Mouse (Mus musculus) lung, postnatal 4 days (tissue): ENCODE measurements around the gene Gpr1.

Source experiments
- DNase-seq, 2 experiments: peaks; one replicate each; pipeline ENCODE4 v3.0.0; 2021

Gene Gpr1

DNA sequence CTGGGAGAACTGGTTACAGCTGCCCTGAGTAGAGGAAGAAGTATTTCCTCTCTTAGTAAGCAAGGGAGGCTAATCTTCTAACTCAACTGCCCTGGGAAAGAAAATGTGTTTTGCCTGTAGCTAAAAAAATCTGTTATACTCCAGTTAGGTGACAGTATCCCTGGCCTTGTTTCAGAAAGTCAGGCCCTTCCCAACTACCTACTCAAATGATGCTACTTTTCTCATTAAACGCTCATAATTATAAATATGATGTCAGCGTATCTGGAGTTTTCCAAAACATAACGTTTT is at the start of gene Gpr1:
Gpr1 (minus strand) TSS at position 273 of the 288 bp plus-strand sequence.
- no peak for DNase-seq

DNA sequence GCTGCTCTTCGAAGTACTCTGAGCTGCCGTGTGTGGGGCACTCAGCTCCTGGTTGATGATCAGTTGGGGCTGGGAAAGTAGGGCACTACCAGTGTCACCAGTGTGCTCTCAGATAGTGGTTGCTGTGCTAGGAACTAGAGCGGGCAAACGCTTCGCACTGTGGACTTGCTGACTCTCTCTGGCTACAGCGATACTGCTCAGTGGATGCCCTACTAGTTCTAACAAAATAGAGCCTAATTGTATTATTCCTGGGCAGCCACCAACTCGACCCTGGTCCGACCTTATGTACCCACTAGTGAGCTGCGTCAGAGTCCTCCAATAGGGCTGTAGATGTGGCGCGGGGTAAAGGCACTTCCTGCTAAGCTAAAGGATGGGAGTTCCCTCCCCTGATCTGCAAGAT is 49.3 kb upstream of the Gpr1 start:
- DNase-seq: no peak

DNA sequence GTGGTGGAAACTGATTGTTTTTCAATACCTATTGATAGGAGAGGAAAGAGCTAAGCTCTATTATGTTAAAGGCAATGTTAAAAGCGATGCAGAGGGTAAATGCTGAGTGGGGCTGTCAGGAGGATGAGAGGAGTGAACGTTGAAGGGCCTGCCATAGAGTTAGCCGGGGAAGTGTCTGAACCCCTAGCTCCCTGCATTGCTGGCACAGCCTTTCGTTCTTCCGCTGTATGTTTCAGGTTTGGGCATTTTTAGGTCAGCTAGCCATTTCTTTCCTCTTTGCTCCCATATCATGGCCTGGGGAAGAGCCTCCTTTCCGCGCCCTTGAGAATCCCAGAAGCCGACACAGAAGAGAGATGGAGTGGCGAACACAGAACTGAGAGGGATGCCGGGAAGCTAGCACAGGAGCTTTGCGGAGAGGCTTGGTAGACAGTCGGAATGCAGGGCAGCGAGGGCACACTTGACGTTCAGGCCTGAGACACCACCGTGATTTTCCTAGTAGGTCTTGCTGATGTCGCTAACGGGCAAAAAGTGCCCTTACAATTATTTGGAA is 46.8 kb upstream of the Gpr1 start:
- DNase-seq: no peak

DNA sequence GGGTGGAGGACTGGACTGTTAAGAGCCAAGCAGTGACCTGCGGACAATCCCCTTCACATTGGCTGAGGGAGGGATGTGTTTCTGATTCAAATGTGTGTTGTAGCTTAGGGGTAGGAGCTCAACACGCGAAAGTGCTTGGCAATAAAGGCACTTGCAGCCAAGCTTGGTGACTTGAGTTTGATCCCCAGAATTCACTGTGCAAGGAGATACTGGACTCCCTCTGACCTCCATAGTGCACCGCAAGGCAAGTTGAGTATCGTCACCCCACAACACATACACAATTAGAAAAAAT is 46.3 kb upstream of the Gpr1 start:
- no peak for DNase-seq

DNA sequence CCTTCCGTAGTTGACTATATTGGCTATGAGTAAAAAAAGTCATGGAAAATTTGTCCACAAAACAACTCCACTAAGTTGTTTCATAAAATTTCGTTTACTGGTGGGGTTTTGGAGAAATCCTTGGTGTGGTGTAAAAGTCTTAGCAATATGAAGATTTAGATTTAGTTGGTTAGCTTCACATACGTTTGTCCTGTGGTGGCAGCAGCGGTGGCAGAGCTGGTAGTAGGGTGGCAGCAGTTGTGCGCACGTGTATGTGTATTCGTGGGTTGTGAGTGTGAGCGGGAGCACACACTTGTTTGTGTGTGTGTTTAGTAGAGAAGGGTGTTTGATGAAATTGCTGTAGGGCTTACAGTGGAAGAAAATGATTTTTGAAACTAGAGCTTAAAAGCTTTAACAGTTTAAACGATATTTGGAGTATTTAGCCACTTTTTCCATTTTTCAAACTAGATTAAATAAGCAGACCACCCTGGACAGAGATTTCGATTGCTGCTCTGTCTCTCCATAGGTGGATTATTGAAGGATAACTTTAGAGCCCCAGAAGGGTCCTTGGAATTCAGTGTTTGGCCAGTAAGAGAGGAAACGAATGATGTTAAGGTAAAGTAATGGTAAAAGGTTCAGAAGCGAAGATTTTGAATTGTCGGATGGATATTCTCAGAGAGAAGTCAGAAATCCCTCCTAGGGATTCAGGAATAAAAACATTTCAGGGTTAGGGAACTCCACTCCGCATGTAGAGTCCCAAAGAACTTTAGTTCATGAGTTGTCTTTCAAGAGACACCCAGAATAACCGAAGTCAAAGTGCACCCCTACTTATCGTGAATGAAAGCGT is 45.8 kb upstream of the Gpr1 start:
- no peak for DNase-seq

DNA sequence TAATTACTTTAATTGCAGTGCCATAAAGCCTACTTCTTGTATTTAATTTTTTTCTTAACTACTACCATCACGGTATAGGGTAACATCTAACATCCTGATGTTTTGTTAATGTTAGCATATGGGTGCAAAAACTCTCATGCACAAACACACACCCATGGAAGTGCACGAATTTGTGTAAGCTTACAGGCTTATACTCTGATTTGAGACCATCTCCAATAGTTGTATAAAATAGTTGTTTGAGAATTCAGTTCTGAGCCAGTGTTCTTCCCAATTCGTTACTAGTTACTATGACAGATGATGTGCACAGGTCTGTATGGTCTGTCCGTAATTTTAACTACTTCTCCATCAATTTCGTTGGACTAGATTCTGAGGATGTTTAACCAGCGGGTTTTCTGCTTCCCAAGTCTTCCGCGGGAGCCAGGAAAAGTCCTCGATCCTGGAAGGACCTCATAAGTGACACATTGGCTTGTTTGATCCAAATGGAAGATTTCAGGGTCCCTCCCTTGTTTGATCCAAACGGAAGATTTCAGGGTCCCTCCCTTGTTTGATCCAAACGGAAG is 45.0 kb upstream of the Gpr1 start:
- DNase-seq: no peak

DNA sequence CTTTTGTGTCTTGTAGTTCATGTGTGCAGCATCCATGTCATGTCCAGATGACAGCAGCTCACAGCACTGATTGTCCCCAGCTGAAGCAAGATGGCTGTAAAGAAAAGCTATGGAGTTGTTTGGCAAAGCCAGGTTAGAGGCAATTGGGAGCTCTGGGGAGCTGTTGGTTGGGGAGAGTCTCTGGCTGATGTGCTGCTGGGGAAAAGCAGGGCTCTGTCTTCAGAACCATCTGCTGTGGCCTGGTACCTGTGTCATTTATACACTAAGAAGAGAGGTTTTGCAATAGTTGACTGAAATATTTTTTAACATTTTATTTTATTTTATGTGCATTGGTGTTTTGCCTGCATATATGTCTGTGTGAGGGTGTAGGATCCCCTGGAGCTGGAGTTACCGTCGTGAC is 44.2 kb upstream of the Gpr1 start:
- DNase-seq: no peak

DNA sequence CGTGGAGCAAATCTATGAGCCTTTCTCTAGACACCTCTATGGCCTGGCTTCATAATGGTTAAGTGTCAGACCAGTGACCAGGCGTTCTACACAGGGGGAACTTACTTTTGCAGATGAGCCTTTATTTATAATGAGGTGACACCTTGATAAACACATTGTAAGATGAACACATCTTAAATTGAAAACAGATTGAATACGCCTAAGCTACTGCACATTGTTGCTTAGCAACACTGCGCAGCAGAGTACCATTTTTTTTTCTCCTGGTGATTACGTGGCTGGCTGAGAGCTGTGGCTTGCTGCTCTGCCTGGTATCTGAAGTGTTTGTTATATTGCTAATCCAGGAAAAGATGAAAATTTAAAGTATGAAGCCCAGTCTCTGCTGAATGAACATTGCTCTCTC is 41.7 kb upstream of the Gpr1 start:
- no peak for DNase-seq

DNA sequence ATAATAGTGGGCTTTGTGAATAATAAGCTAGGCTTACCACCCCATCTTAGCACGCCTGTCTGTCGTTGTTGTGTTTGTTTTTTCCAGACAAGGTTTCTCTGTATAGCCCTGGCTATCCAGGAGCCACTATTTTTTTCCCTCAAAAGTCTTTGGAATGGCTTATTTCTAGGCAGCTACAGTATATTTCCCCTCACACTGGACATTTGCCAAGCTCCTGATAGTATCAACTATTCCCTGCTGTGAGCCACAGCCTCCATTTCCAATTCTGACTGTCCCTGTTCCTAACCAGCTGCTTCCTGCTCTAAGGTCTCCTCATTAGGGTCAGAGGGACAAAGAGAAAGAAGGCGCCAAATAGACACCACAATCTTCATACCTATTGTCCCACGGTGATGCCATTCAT is 40.8 kb upstream of the Gpr1 start:
- no peak for DNase-seq

DNA sequence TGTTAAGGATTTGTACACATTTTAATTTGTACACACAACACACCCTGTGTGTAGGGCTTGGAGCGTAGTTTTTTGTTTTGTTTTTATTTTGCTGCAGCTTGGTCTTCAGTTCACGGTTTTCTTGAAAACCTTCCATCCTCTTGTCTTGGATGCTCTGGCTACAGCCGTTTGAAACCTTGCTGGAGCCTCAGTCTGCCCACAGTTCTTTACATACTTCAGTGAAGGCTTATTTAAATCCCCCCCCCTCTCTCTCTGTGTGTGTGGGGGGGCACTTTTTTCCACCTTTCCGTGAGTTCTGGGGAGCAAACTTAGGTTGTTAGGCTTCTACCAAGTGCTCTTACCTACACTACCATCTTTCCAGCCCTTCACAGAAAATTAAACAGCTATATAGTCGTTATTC is 38.9 kb upstream of the Gpr1 start:
- DNase-seq: no peak

DNA sequence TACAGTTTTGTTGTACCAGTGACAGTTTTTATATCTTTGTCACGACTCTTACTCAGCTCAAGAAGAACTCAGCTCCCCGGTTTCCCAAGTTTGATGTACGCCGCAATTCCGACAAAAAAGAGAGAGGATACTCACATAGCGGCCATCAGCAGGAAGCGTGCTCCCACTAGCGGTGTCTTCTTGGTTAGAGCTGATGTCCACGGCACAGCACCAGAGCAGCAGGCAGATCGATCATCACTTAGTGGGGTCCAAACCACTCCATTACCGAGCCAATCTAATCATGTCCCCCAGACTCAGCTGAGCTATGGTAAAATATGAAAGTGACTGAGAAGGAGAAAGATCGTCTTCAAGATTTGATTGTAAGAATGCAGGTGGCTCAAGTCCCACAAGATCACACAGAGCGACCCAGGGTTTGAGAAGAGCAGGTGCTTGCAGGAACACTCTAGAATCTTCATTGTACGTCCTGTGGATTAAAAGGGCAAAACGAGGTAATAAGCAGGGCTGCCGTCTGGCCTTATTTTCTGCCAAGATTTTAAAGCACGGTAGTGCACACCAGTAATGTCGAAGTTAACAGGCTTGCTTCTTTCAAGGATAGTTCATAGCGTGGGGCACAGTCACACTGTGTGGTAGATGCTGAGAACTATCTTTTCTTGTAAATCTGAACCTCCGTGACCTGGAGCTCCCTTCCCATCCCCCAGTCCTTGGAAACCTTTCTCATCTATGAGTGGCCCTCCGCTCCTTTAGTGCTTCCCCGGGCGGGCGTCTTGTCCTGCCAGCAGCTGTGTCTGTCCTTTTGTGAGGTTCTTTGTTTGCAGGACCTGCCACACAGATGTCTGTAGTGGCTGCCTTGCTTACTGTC is 38.2 kb upstream of the Gpr1 start:
- DNase-seq: peak in 1 of 2 experiments; percentile 22

DNA sequence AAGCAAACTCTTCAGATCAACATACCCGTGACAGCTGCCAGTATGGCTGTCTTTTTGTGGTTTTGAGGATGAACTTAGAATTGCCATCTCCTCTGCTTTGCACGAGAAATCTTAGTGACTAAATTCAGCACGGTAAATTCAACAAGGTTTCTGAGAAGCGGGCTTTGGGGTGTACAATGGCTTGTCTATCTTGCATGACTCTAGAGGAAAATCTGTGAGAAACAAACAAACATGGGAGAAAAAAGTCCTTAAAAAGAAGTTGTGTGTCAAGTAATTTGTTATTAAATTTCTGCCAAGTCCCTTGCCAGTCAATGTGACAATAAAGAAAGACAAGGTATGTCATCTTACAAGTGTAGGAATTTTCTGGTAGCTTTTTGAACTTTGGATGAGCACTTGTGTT is 34.9 kb upstream of the Gpr1 start:
- DNase-seq: no peak

DNA sequence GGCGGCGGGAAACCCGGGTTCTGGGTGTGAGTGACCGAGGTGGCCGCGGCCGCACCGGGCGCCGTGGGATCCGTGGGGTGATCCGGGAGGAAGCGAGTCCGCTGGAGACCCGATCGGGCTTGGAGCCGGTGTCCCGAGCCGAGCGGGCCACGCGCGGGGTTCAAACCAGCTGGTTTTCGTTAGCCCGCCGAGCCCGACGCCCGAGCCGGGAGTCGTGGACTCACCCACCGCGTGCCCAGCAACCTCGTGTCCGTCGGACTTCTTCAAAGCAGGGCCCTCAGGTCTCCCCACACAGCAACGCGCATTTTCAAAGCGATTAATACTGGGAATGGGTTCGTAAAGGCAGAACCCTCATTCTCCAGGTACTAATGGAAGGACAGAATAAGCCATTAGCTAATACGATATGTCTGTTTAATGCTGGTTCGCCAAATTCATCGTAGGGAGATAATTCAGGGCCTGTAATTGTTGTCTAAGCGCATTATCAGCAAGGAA is 34.1 kb upstream of the Gpr1 start:
- DNase-seq: no peak

DNA sequence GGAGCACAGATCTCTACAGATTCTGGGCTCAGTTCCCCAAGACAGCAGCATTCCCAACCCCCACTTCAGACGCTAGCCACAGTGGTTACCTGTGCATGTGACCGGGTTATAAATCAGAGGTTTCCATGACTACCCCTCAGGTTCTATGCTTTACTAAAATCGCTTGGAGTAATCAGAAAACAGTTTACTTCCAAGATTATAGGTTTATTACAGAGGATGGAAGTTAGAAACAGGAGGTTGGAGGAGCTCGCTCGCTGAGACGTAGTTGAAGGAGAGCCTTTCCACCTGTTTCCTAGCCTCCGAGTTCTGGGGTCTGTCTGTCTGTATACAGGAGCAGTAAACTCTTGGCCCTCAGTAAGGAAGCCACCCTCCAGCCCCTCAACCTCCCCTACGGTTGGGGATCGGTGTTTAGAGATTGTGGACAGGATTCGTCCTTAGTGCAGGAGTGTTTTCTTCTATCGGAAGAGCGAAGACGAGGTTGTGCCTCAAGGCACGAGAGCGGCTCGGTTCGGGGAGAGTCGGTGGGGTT is 33.6 kb upstream of the Gpr1 start:
- no peak for DNase-seq

DNA sequence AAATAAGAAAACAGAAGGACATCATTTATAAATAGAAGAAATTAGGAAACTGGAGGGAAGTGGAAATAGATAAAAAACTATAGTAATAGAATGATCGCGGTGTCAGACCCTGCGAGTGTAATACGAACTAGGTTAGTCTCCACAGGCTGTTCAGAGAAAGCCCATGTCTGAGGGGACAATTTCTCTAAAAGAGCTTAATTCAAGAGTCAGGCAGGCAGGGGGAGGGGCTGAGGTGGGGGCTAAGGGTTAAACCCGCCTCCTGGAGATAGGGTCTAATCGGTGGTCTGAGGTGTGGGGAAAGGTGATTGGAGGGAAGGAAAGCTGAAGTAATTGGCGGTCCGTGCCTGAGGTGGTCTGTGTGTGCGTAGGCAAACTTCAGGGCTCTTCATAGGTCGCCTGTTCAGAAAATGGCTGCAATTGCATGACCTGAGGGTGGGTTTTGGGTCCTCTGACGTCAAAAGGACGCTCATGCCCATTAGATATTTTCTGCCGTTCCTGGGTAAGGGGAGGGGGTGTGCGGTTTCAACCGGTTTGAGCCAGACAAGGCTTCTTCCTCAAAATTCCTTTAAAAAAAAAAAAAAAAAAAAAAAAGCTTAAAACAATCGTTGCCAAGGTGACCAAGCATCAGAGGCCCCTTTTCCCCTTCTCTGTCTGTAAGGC is 32.6 kb upstream of the Gpr1 start:
- no peak for DNase-seq

DNA sequence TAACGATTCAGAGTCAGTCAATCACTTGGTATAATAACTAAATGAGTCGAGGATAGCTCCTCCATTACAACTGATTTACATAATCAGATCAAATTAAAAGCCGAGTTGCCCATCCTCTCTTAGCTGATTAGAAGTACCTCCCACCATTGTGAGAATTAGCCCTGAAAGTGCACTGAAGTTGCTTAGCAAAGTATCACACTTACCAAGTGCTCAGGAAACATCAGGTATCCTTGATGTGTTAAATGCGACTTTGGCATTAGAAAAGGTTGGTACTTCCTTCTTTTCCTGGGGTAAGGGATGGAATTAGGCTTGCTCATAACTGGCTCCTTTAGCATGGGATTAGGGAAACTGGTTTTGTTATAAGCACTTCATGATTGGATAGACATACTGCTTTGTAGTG is 29.5 kb upstream of the Gpr1 start:
- DNase-seq: no peak

DNA sequence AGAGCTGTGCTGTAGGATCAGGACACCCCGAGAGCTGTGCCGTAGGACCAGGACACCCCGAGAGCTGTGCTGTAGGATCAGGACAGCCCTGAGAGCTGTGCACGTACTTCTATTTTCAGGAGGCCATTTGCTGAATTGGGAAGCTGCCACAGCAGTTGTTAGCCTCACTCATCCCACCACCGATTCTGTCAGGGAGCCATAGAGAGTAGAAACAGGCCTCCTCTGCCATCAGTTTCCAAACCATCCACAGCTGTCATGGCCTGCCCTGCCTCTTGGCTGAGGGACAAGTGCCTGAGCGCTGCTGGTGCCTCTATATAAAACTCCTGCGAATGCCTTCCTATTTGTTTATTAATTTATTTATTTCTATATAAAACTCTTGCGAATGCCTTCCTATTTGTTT is 25.4 kb upstream of the Gpr1 start:
- DNase-seq: no peak

DNA sequence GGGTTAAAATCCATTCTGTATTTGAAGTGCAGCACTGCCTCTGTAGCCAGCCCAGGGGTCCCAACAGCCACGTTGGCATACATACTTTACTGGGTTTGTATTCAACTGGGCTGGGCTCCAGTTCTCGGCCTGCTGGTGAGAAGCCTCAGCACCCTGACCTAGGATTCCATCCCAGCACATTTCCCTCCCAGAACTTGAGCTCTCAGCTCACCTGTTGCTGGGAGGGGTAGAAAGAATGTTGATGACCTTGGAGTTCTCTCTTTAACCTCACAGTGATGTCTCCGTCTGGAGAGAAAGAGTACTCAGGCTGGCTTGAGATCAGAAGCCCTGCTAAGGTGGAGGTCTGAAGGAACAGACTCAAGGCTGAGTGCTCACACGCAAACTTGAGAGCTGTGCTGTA is 25.0 kb upstream of the Gpr1 start:
- no peak for DNase-seq

DNA sequence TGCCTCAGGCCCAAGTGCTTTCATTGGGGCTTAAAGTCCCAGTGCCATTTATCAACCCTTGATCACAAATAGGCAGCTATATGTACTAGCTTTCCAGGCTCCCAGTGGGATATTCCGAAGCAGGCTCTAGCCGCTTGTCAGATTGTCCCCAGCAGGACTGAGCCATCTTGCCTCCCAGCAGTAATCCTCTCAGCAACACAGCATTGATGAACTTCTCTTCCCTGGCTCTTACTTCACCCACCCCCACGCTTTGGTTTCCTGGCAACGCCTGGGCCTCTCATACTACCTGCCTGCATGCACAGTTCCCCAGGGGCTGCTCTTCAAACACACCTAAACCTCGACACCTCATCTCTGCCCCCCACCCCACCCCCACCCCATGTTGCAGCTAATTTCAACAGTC is 23.0 kb upstream of the Gpr1 start:
- no peak for DNase-seq

DNA sequence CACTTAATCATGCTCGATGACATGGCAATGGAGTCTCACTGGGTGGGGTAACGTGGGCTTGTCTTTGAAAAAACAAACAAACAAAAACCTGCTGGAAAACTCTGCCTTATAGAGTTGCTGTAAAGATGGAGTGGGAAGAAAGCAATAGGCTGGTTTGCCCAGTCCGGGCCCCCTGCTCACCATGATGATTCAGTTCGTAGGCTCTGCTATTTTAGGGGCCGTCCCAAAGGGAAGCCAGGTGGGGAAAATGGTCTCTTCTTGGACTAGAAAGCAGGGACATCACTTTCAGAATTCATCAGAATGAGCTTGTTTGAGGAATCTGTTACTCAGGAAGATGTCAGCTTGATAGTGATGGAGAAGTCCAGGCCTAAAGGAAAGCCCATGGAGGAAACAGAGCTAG is 12.9 kb upstream of the Gpr1 start:
- no peak for DNase-seq

DNA sequence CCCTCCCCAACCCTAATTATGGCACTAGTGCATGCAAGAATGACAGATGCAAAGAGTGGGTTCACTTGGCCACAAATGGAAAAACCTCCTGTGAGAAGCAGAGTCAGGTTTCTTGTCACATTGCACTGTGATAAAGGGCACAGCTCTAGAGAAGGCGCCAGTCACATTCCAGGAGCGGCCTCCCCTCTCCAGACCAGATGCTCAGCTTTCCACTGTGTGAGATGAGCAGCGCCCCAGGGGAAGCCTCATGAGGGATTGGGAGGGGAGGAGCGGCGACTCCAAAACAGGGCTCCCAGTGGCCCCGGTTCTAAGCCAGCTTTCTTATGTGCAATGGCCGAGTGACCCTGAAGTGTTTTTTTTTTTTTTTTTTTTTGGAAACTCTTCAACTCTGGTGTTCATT is 11.5 kb upstream of the Gpr1 start:
- DNase-seq: no peak

DNA sequence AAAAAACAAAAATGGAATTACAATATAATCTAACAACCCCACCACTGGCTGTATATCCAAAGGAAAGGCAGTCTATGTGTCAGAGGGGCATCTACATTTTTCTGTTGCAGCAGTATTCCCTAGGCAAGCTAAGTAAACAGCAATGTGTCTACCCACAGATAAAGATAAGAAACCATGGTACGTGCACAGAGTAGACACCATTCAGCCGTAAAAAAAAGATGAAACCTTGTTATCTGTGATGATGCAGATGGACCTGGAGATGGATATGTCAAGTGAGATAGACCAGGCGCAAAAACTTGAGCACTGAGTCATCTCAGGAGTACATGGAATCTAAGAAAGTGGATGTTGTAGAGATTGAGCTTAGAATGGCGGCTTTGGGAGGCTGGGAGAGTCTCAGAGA is 10.7 kb upstream of the Gpr1 start:
- no peak for DNase-seq

DNA sequence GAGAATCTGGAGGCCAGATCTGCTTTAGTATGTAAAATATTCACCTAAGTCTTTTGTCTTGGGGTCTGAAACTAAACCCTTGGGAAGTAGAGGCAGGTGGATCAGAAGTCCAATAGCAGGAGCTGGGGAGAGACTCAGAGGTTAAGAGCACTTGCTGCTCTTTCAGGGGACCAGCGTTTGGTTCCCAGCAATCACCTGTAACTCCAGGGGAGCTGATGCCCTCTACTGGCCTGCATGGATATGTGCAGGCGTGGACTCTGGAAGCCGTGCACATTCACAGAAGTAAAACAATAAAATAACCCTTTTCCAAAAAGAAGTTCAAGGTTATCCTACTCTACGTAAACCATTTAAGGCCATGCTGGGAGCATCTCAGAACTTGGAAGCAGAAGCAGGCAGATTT is 4.9 kb upstream of the Gpr1 start:
- no peak for DNase-seq
